Mouse (Mus musculus): ENCODE measurements around the gene Klk7. TPM values are rescaled to one million over a fixed set of nuclear protein-coding genes. Genes with fewer than 3 reads are reported as not detected.

The Klk7 gene
- polyA plus RNA-seq, 1 experiment from 2014 or later = not detected

GRCm38 (mm10) chr7:43854642-43855380 lies 43.7 kb downstream of the Klk7 start:
- Histone ChIP-seq H3K36me3 (ENCODE audit: control insufficient read depth, insufficient read depth, low read length) (no peaks in the 10 kb centered on the region), H3K9me3 (replicated peaks; ENCODE audit: control insufficient read depth, low read length) (no peaks in the 10 kb centered on the region), H3K4me1 (ENCODE audit: control insufficient read depth, insufficient read depth, low read length) (no peaks in the 10 kb centered on the region), H3K9ac (ENCODE audit: low read length) (no peak overlapping the region), H3K27me3 (replicated peaks; ENCODE audit: control insufficient read depth, insufficient read depth, low read length) (no peaks in the 10 kb centered on the region), H3K4me2 (ENCODE audit: low read length) (no peak overlapping the region), H3K27ac (ENCODE audit: low read depth, low read length) (no peak overlapping the region), H3K4me3 (ENCODE audit: low read depth, low read length) (no peak overlapping the region)
- ATAC-seq (no peak), DNase-seq (ENCODE audit: low spot score) (no peak)
- 85% methylated on average over 9 of the region's 9 CpGs for WGBS

DNA sequence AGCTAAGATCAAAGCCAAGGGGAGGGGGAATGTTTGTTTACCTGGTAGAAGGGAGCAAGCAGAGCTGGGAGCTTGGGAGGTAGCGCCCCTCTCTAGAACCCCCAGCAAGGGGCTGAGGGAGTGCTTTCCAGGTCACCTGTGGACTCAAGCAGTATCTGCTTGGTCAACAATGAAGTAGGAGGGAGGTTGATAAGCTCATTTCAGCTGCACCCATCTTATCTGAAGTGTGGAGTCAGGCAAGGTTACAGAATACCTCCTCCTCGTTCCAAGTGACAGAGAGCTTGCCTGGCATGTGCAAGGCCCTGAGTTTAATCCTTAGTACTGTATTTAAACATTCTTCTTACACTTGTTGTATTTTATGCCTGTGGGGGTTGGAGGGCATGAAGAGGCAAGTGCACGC lies 44.6 kb downstream of the Klk7 start:
- WGBS = 76% methylated on average over 3 of the region's 3 CpGs
- no peaks in the 10 kb centered on the region for H3K27me3 ChIP-seq (replicated peaks; ENCODE audit: control insufficient read depth, insufficient read depth, low read length)
- ATAC-seq = no peak

GRCm38 (mm10) chr7:43856307-43856706 lies 45.2 kb downstream of the Klk7 start:
- ATAC-seq (no peak), DNase-seq (ENCODE audit: low spot score) (no peak)
- Histone ChIP-seq H3K4me3 (ENCODE audit: low read depth, low read length) (no peak overlapping the region), H3K9ac (ENCODE audit: low read length) (no peak overlapping the region), H3K27ac (ENCODE audit: low read depth, low read length) (no peak overlapping the region), H3K36me3 (ENCODE audit: control insufficient read depth, insufficient read depth, low read length) (no peaks in the 10 kb centered on the region), H3K9me3 (replicated peaks; ENCODE audit: control insufficient read depth, low read length) (no peaks in the 10 kb centered on the region), H3K4me2 (ENCODE audit: low read length) (no peak overlapping the region), H3K4me1 (ENCODE audit: control insufficient read depth, insufficient read depth, low read length) (no peaks in the 10 kb centered on the region), H3K27me3 (replicated peaks; ENCODE audit: control insufficient read depth, insufficient read depth, low read length) (no peaks in the 10 kb centered on the region)
- WGBS = 86% methylated on average over 7 of the region's 7 CpGs

More for the DNA sequence above, 44.6 kb downstream of the Klk7 start:
- Histone ChIP-seq H3K4me2 (ENCODE audit: low read length) (no peak overlapping the region), H3K27ac (ENCODE audit: low read depth, low read length) (no peak overlapping the region), H3K9me3 (replicated peaks; ENCODE audit: control insufficient read depth, low read length) (no peaks in the 10 kb centered on the region), H3K4me1 (ENCODE audit: control insufficient read depth, insufficient read depth, low read length) (no peaks in the 10 kb centered on the region), H3K9ac (ENCODE audit: low read length) (no peak overlapping the region), H3K4me3 (ENCODE audit: low read depth, low read length) (no peak overlapping the region), H3K36me3 (ENCODE audit: control insufficient read depth, insufficient read depth, low read length) (no peaks in the 10 kb centered on the region)
- DNase-seq (ENCODE audit: low spot score) = no peak

DNA sequence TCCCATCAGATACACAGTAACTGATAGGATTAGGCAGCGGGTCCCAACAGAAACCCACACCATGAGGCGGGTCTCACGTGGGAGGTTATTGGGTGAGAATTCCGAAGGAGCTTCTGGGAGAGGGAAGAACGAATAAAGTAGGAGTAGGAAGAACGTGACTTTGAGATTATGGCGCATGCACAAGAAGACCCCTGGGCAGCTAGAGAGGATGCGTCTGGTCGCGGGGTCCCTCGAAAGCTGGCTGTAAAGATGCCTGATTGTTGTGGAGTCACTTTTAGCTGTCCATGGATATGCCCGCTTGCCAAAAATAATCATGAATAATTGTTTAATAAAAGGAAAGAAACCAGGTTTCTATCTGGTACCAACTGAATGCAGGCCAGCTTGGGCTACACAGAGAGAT lies 46.4 kb downstream of the Klk7 start:
- H3K4me1 ChIP-seq (ENCODE audit: control insufficient read depth, insufficient read depth, low read length) = no peaks in the 10 kb centered on the region
- H3K27ac ChIP-seq (ENCODE audit: low read depth, low read length) = no peak overlapping the region
- no peaks in the 10 kb centered on the region for H3K36me3 ChIP-seq (ENCODE audit: control insufficient read depth, insufficient read depth, low read length)
- H3K9me3 ChIP-seq (replicated peaks; ENCODE audit: control insufficient read depth, low read length) = no peaks in the 10 kb centered on the region
- no peaks in the 10 kb centered on the region for H3K27me3 ChIP-seq (replicated peaks; ENCODE audit: control insufficient read depth, insufficient read depth, low read length)
- H3K9ac ChIP-seq (ENCODE audit: low read length) = no peak overlapping the region
- no peak overlapping the region for H3K4me3 ChIP-seq (ENCODE audit: low read depth, low read length)
- no peak overlapping the region for H3K4me2 ChIP-seq (ENCODE audit: low read length)
- no peak for ATAC-seq
- 96% methylated on average over 12 of the region's 12 CpGs for WGBS
- no peak for DNase-seq (ENCODE audit: low spot score)

DNA sequence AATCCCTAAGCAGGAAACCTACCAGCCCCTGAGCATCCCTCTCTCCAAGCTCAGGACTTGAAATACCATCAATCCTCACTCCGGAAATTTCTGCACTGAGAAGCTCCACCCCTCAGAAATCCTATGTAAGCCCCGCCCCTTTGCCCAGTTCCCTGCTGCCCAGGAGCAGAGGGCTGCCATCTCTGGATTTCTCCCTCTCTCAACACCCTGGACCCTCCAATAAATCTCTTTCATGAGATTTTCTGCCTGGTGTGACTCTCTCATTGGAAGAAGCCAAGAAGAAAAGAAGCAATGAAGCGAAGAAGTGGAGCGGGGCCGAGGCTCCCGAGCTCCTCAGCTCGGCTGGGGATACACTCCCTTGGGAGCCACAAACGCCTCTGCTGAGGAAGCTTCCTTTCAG lies 49.3 kb downstream of the Klk7 start:
- H3K4me2 ChIP-seq (ENCODE audit: low read length) = no peak overlapping the region
- DNase-seq (ENCODE audit: low spot score) (no peak), ATAC-seq (no peak)
- H3K36me3 ChIP-seq (ENCODE audit: control insufficient read depth, insufficient read depth, low read length) = no peaks in the 10 kb centered on the region
- H3K27ac ChIP-seq (ENCODE audit: low read depth, low read length) = no peak overlapping the region
- WGBS = 28% methylated on average over 8 of the region's 8 CpGs
- no peaks in the 10 kb centered on the region for H3K27me3 ChIP-seq (replicated peaks; ENCODE audit: control insufficient read depth, insufficient read depth, low read length)
- H3K9me3 ChIP-seq (replicated peaks; ENCODE audit: control insufficient read depth, low read length) = no peaks in the 10 kb centered on the region
- no peak overlapping the region for H3K9ac ChIP-seq (ENCODE audit: low read length)
- no peaks in the 10 kb centered on the region for H3K4me1 ChIP-seq (ENCODE audit: control insufficient read depth, insufficient read depth, low read length)
- no peak overlapping the region for H3K4me3 ChIP-seq (ENCODE audit: low read depth, low read length)

Other genes starting within 250 kb of the Klk7 start
- 7.6 and 9.0 TPM in 2 replicates for gene Zfp658, start 249.0 kb upstream of the Klk7 start, polyA plus RNA-seq (2014; fragmentation: Nextera tagmentation; extraction: Ambion mirVana)
- gene Zfp719, start 231.7 kb upstream of the Klk7 start, polyA plus RNA-seq (2014; fragmentation: Nextera tagmentation; extraction: Ambion mirVana) = 18.8 and 21.5 TPM in 2 replicates
- 0.47 and 0.53 TPM in 2 replicates for gene Zfp819, start 204.1 kb upstream of the Klk7 start, polyA plus RNA-seq (2014; fragmentation: Nextera tagmentation; extraction: Ambion mirVana)
- gene Ceacam18, start 176.6 kb upstream of the Klk7 start, polyA plus RNA-seq (2014; fragmentation: Nextera tagmentation; extraction: Ambion mirVana) = not detected in 2 replicates
- 0.19 and 0.42 TPM in 2 replicates for gene Siglece, start 151.1 kb upstream of the Klk7 start, polyA plus RNA-seq (2014; fragmentation: Nextera tagmentation; extraction: Ambion mirVana)
- gene Ctu1, start 139.3 kb upstream of the Klk7 start, polyA plus RNA-seq (2014; fragmentation: Nextera tagmentation; extraction: Ambion mirVana) = 18.9 and 20.6 TPM in 2 replicates
- gene Klk14, start 120.9 kb upstream of the Klk7 start, polyA plus RNA-seq (2014; fragmentation: Nextera tagmentation; extraction: Ambion mirVana) = not detected in 2 replicates
- gene Klk13, start 98.7 kb upstream of the Klk7 start, polyA plus RNA-seq (2014; fragmentation: Nextera tagmentation; extraction: Ambion mirVana) = not detected in 2 replicates
- 0.19 TPM in 1 of 2 replicates, not detected in the other for gene Klk12, start 42.4 kb upstream of the Klk7 start, polyA plus RNA-seq (2014; fragmentation: Nextera tagmentation; extraction: Ambion mirVana)
- not detected in 2 replicates for gene Klk11, start 36.7 kb upstream of the Klk7 start, polyA plus RNA-seq (2014; fragmentation: Nextera tagmentation; extraction: Ambion mirVana)
- 0.13 TPM in 1 of 2 replicates, not detected in the other for gene Klk10, start 30.3 kb upstream of the Klk7 start, polyA plus RNA-seq (2014; fragmentation: Nextera tagmentation; extraction: Ambion mirVana)
- gene Klk9, start 19.4 kb upstream of the Klk7 start, polyA plus RNA-seq (2014; fragmentation: Nextera tagmentation; extraction: Ambion mirVana) = not detected in 2 replicates
- 7.1 and 9.6 TPM in 2 replicates for gene Klk8, start 13.7 kb upstream of the Klk7 start, polyA plus RNA-seq (2014; fragmentation: Nextera tagmentation; extraction: Ambion mirVana)
- not detected in 2 replicates for gene Klk6, start 13.2 kb downstream of the Klk7 start, polyA plus RNA-seq (2014; fragmentation: Nextera tagmentation; extraction: Ambion mirVana)
- not detected in 2 replicates for gene Klk5, start 30.7 kb downstream of the Klk7 start, polyA plus RNA-seq (2014; fragmentation: Nextera tagmentation; extraction: Ambion mirVana)
- gene Klk4, start 69.9 kb downstream of the Klk7 start, polyA plus RNA-seq (2014; fragmentation: Nextera tagmentation; extraction: Ambion mirVana) = 0.69 and 0.86 TPM in 2 replicates
- gene Klk15, start 122.4 kb downstream of the Klk7 start, polyA plus RNA-seq (2014; fragmentation: Nextera tagmentation; extraction: Ambion mirVana) = not detected in 2 replicates
- gene Klk1b8, start 139.4 kb downstream of the Klk7 start, polyA plus RNA-seq (2014; fragmentation: Nextera tagmentation; extraction: Ambion mirVana) = not detected in 2 replicates
- gene Klk1b1, start 155.5 kb downstream of the Klk7 start, polyA plus RNA-seq (2014; fragmentation: Nextera tagmentation; extraction: Ambion mirVana) = not detected in 2 replicates
- not detected in 2 replicates for gene Klk1b9, start 164.8 kb downstream of the Klk7 start, polyA plus RNA-seq (2014; fragmentation: Nextera tagmentation; extraction: Ambion mirVana)
- not detected in 2 replicates for gene Klk1b11, start 184.6 kb downstream of the Klk7 start, polyA plus RNA-seq (2014; fragmentation: Nextera tagmentation; extraction: Ambion mirVana)
- not detected in 2 replicates for gene Klk1b26, start 200.9 kb downstream of the Klk7 start, polyA plus RNA-seq (2014; fragmentation: Nextera tagmentation; extraction: Ambion mirVana)
- gene Klk1b27, start 241.0 kb downstream of the Klk7 start, polyA plus RNA-seq (2014; fragmentation: Nextera tagmentation; extraction: Ambion mirVana) = not detected in 2 replicates